Mouse (Mus musculus) hindbrain, embryonic 14.5 days (tissue): Measurements from ENCODE around the gene Vwa3a. TPM values are rescaled to one million over a fixed set of nuclear protein-coding genes. Genes with fewer than 3 reads are reported as not detected.
A peak's percentile ranks its signal among the peaks of the same experiment; 100 is the strongest.

Experiments
- ATAC-seq: fragments of 200-750 bp; cut with Nextera tagmentation; 2 replicates; pipeline ENCODE4 v1.8.0; 2017; ENCODE audit warnings: moderate number of reproducible peaks, mild to moderate bottlenecking, moderate TSS enrichment, moderate library complexity; ENCODE audit not compliant: low FRiP score
- DNase-seq: peaks from one replicate; pipeline ENCODE4 v3.0.0-alpha.2; 2015; ENCODE audit warnings: low spot score
- H3K27ac ChIP-seq: fragments of 300-500 bp; sonication (generic); 2 replicates; pipeline ENCODE4 v1.5.1; 2014; ENCODE audit warnings: mild to moderate bottlenecking, moderate library complexity
- H3K27me3 ChIP-seq: fragments of 300-500 bp; sonication (generic); 2 replicates; pipeline ENCODE4 v1.6.1; 2014; ENCODE audit warnings: mild to moderate bottlenecking, low read length, mixed read lengths; ENCODE audit not compliant: control insufficient read depth, insufficient read depth
- H3K36me3 ChIP-seq: fragments of 300-500 bp; sonication (generic); replicated peaks from 2 replicates; pipeline ENCODE4 v1.6.1; 2014; ENCODE audit not compliant: control insufficient read depth, insufficient read depth
- H3K4me1 ChIP-seq: fragments of 300-500 bp; sonication (generic); replicated peaks from 2 replicates; pipeline ENCODE4 v1.6.1; 2014; ENCODE audit warnings: antibody characterized with exemption, low read length, mixed read lengths; ENCODE audit not compliant: control insufficient read depth, insufficient read depth
- H3K4me2 ChIP-seq: fragments of 300-500 bp; sonication (generic); replicated peaks from 2 replicates; pipeline ENCODE4 v1.6.1; 2014; ENCODE audit warnings: mild to moderate bottlenecking, moderate library complexity
- H3K4me3 ChIP-seq: fragments of 300-500 bp; sonication (generic); replicated peaks from 2 replicates; pipeline ENCODE4 v1.5.1; 2014; ENCODE audit warnings: mild to moderate bottlenecking, low read length
- H3K9ac ChIP-seq: fragments of 300-500 bp; sonication (generic); 2 replicates; pipeline ENCODE4 v1.6.1; 2014
- H3K9me3 ChIP-seq: fragments of 300-500 bp; sonication (generic); 2 replicates; pipeline ENCODE4 v1.6.1; 2016; ENCODE audit warnings: low read length; ENCODE audit not compliant: control insufficient read depth
- WGBS: fragments of 180-500 bp; shearing (Covaris S2); extraction: QIAGEN DNeasy Blood & Tissue Kit; methylation state at CpG from one replicate; pipeline ENCODE4 v1.1.7; 2014; 5-methylcytosine and 5-hydroxymethylcytosine counted together
- polyA plus RNA-seq: library from polyadenylated mRNA; unstranded; fragments of >200 nt; fragmentation: Nextera tagmentation; extraction: Ambion mirVana; gene quantifications from 2 replicates; pipeline ENCODE4 v1.2.1, GENCODE M21; 2014

Gene Vwa3a
- polyA plus RNA-seq, 1 experiment from 2014 or later, result 2.6 TPM

DNA sequence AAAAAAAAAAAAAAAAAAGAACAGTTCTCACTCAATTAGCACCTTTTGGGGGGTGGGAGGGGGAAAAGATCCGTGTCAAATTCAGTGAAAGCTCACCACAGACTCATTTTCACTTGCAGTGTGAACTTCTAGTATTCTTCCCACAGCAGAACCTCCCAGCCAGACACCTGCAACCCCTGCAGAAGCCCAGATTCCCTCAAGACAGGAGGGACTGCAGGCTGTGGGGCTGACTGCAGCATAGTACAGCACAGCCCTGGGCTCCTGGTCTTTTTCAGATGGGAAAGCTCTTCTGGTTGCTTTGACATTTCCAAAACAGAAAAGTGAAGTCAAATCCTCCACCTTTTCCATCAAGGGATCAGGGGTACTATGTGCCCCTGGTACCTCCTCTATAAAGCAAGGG lies 28.3 kb downstream of the Vwa3a start:
- Histone ChIP-seq H3K4me2 (no peak overlapping the region), H3K4me1 (no peaks in the 10 kb centered on the region), H3K27me3 (no peaks in the 10 kb centered on the region), H3K27ac (no peak overlapping the region), H3K9ac (no peak overlapping the region), H3K36me3 (no peaks in the 10 kb centered on the region), H3K4me3 (no peak overlapping the region), H3K9me3 (no peaks in the 10 kb centered on the region)
- DNase-seq, result no peak
- 0% methylated on average over 1 of the region's 1 CpGs for WGBS
- no peak for ATAC-seq

DNA sequence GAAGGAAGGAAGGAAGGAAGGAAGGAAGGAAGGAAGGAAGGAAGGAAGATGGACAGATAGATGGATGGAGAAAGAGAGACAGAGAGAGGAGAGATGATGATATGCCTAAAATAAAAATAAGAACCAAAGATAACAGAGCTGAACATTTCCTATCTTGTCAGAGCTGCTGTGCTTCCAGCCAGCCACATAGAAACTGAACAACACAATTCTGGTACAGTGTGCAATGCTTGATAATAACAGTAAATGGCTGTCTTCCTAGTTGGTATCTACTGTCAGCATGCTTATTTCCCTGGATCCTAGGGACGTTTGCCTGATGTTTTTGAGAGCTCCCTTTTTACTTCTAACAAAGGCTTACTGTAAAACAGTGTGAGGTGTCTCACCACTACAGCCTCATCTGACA lies 32.3 kb downstream of the Vwa3a start:
- Histone ChIP-seq H3K9ac (no peak overlapping the region), H3K4me3 (no peak overlapping the region), H3K4me1 (no peaks in the 10 kb centered on the region), H3K27ac (no peak overlapping the region), H3K9me3 (no peaks in the 10 kb centered on the region), H3K36me3 (no peaks in the 10 kb centered on the region), H3K27me3 (no peaks in the 10 kb centered on the region), H3K4me2 (no peak overlapping the region)
- DNase-seq (no peak), ATAC-seq (no peak)
- 50% methylated on average over 1 of the region's 1 CpGs for WGBS

DNA sequence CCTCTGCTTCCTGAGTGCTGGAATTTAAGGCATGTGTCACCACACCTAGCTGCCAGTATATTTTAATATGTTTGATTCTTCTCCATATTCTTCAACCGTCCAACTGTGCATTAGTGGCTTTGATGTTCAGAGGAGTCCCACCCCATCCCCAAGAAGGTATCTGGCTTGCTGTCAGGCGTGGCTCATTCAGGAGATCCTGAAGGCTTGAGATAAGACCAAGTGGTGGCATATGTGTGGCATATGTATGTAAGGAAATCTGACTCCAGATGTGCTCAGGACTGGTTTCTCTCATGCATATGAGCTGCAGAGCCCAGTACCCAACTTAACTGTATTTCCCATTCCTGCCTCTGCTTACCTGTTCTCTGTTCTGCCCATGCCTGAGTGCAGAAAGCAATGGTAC lies 38.9 kb downstream of the Vwa3a start:
- Histone ChIP-seq H3K4me2 (no peak overlapping the region), H3K9me3 (no peaks in the 10 kb centered on the region), H3K9ac (no peak overlapping the region), H3K4me3 (no peak overlapping the region), H3K27ac (no peak overlapping the region), H3K4me1 (no peaks in the 10 kb centered on the region), H3K27me3 (no peaks in the 10 kb centered on the region), H3K36me3 (no peaks in the 10 kb centered on the region)
- WGBS, result 68% methylated on average over 2 of the region's 2 CpGs
- no peak for DNase-seq
- ATAC-seq, result no peak

- no peaks in the 10 kb centered on the region for H3K36me3 ChIP-seq
- H3K27ac ChIP-seq, result no peak overlapping the region
- WGBS, result 75% methylated on average over 4 of the region's 4 CpGs
- H3K4me1 ChIP-seq, result no peaks in the 10 kb centered on the region
- H3K9ac ChIP-seq, result no peak overlapping the region
- no peaks in the 10 kb centered on the region for H3K27me3 ChIP-seq
- no peak overlapping the region for H3K4me2 ChIP-seq
- no peaks in the 10 kb centered on the region for H3K9me3 ChIP-seq
- no peak overlapping the region for H3K4me3 ChIP-seq
- no peak for ATAC-seq
- no peak for DNase-seq
These were observed 56.4 kb downstream of the Vwa3a start for GRCm38 (mm10) chr7:120795544-120795943.

GRCm38 (mm10) chr7:120796369-120796768 lies 57.3 kb downstream of the Vwa3a start:
- H3K9me3 ChIP-seq, result no peaks in the 10 kb centered on the region
- no peaks in the 10 kb centered on the region for H3K4me1 ChIP-seq
- ATAC-seq, result no peak
- H3K27ac ChIP-seq, result no peak overlapping the region
- no peaks in the 10 kb centered on the region for H3K27me3 ChIP-seq
- no peak overlapping the region for H3K4me3 ChIP-seq
- no peak overlapping the region for H3K4me2 ChIP-seq
- H3K9ac ChIP-seq, result no peak overlapping the region
- no peak for DNase-seq
- H3K36me3 ChIP-seq, result no peaks in the 10 kb centered on the region
- 82% methylated on average over 3 of the region's 3 CpGs for WGBS

DNA sequence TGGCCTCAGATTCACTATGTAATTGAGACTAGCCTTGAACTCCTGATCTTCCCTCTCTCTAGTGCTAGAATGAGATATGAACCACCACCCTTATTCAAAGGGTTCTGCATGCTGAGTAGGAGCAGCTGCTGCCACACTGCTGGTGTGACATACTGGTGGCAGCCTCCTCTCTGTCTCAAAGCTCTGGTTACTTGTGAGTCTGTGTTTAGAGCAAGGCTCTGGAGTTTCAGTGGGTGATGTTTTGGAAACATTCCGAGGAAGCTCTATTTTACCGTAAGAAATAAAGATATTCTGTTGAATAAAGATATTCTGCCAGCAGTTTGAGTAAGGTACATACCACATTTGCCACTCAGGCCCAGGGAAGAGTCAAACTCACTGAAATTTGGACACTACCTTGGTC lies 64.2 kb downstream of the Vwa3a start:
- Histone ChIP-seq H3K9me3 (no peaks in the 10 kb centered on the region), H3K4me3 (no peak overlapping the region), H3K9ac (no peak overlapping the region), H3K27ac (no peak overlapping the region), H3K27me3 (no peaks in the 10 kb centered on the region), H3K4me1 (no peaks in the 10 kb centered on the region), H3K4me2 (no peak overlapping the region), H3K36me3 (no peaks in the 10 kb centered on the region)
- ATAC-seq, result no peak
- 96% methylated on average over 2 of the region's 2 CpGs for WGBS
- no peak for DNase-seq

DNA sequence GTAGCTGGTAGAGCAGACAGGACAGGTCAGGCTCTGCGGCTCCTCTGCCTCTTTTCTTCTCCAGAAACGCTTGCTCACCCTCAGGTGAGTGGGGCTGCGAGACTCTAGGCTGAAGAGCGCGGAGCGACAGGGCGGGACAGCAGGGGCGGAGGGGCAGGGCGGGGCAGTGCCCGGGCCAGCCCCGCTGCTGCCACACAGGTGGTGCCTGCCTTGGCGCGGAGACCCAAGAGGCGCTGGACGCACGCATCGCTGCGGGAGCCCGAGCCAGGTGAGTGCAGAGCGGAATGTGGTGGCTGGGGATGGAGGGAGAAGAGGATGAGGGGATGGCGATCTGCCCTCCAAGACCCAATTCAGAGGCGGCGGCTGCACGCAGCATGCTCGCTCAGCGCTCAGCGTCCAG lies 70.6 kb downstream of the Vwa3a start:
- WGBS, result 4% methylated on average over 27 of the region's 27 CpGs
- DNase-seq (no peak), ATAC-seq (no peak)
- H3K27ac ChIP-seq, result no peak overlapping the region
- H3K9ac ChIP-seq, result peak overlapping the region; percentile 44
- H3K4me2 ChIP-seq, result peak overlapping the region; percentile 62
- H3K9me3 ChIP-seq, result no peaks in the 10 kb centered on the region
- H3K36me3 ChIP-seq, result no peaks in the 10 kb centered on the region
- H3K4me1 ChIP-seq, result no peaks in the 10 kb centered on the region
- peak overlapping the region; percentile 26 for H3K4me3 ChIP-seq
- peaks cover 4% of the 10 kb centered on the region; the same call in 1 of the 2 replicates for H3K27me3 ChIP-seq

- no peak within 1 kb of the TSS for H3K9ac ChIP-seq
- H3K4me2 ChIP-seq, result no peak within 1 kb of the TSS
- H3K27ac ChIP-seq, result no peak within 1 kb of the TSS
- peaks cover 4% of the 10 kb centered on the region; the same call in 1 of the 2 replicates for H3K27me3 ChIP-seq
- DNase-seq (no peak), ATAC-seq (no peak)
- H3K4me3 ChIP-seq, result no peak within 1 kb of the TSS
- WGBS, result 83% methylated on average over 6 of the region's 6 CpGs
- H3K4me1 ChIP-seq, result no peaks in the 10 kb centered on the region
- H3K9me3 ChIP-seq, result no peaks in the 10 kb centered on the region
- H3K36me3 ChIP-seq, result no peaks in the 10 kb centered on the region
These were observed 72.8 kb downstream of the Vwa3a start, which contains the start of gene Gm5737 for GRCm38 (mm10) chr7:120811834-120812415. TSS of gene Gm5737 (plus strand) at chr7:120812365.

DNA sequence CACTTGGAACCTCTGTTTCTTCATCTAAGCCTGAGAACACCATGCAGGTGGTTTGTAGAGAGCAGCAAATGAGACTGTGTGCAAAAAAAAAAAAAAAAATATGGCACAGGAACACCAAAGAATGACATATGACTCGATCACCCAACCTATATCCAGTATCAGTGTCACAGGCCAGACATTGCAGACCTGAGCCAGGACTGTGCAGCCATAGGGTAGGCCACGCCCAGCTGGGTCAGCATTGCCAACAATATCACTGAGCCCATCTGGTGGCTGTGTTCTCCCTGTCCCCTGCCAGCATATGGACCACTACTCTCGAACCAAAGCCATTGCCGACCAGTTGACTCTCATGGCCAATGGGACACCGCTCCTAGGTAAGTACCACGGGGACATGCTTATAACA lies 78.4 kb downstream of the Vwa3a start:
- 90% methylated on average over 6 of the region's 6 CpGs for WGBS
- no peak for DNase-seq
- H3K9ac ChIP-seq, result no peak overlapping the region
- no peak for ATAC-seq
- no peaks in the 10 kb centered on the region for H3K27me3 ChIP-seq
- no peak overlapping the region for H3K4me3 ChIP-seq
- H3K36me3 ChIP-seq, result no peaks in the 10 kb centered on the region
- no peaks in the 10 kb centered on the region for H3K9me3 ChIP-seq
- no peak overlapping the region for H3K27ac ChIP-seq
- H3K4me1 ChIP-seq, result no peaks in the 10 kb centered on the region
- no peak overlapping the region for H3K4me2 ChIP-seq

DNA sequence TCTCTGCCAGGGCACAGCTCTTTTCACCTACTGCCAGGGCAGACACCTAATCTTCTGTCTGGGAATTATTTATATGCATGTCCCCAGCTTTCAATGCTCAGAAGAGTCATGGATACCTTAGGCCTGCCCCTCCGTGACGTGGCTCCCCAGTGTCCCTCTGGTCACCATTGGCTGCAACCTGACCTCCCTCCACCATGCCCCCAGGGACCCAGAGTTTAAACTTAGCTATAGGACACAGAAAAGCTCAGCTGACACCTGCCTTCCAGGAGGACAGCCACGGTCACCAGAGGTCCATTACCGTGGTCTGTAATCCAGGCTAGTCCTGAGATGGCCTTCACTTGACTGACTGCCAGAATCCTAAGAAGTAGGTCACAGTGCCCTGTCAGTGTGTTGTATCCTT lies 80.3 kb downstream of the Vwa3a start:
- Histone ChIP-seq H3K27ac (no peak overlapping the region), H3K4me1 (no peaks in the 10 kb centered on the region), H3K36me3 (no peaks in the 10 kb centered on the region), H3K4me3 (no peak overlapping the region), H3K27me3 (no peaks in the 10 kb centered on the region), H3K9me3 (no peaks in the 10 kb centered on the region), H3K9ac (no peak overlapping the region), H3K4me2 (no peak overlapping the region)
- no peak for DNase-seq
- ATAC-seq, result no peak
- 92% methylated on average over 4 of the region's 4 CpGs for WGBS
